Mouse (Mus musculus) heart, embryonic 15.5 days (tissue): ENCODE data around the gene Ddx28. TPM values are rescaled to one million over a fixed set of nuclear protein-coding genes. Genes with fewer than 3 reads are reported as not detected.
A peak's percentile ranks its signal among the peaks of the same experiment; 100 is the strongest.

Experiments used
- ATAC-seq: fragments of 200-750 bp; cut with Nextera tagmentation; replicated peaks from 2 replicates; pipeline ENCODE4 v1.8.0; 2017; ENCODE audit warnings: low read depth, moderate TSS enrichment; ENCODE audit not compliant: insufficient number of reproducible peaks, insufficient read depth, low FRiP score
- H3K27ac ChIP-seq: fragments of 300-500 bp; sonication (generic); 2 replicates; pipeline ENCODE4 v1.5.1; 2015; ENCODE audit warnings: mild to moderate bottlenecking, inconsistent platforms
- H3K27me3 ChIP-seq: fragments of 300-500 bp; sonication (generic); 2 replicates; pipeline ENCODE4 v1.6.1; 2015; ENCODE audit warnings: inconsistent platforms
- H3K36me3 ChIP-seq: fragments of 300-500 bp; sonication (generic); 2 replicates; pipeline ENCODE4 v1.6.1; 2015; ENCODE audit warnings: mild to moderate bottlenecking, inconsistent platforms
- H3K4me1 ChIP-seq: fragments of 300-500 bp; sonication (generic); replicated peaks from 2 replicates; pipeline ENCODE4 v1.6.1; 2015; ENCODE audit warnings: inconsistent platforms
- H3K4me2 ChIP-seq: fragments of 300-500 bp; sonication (generic); 2 replicates; pipeline ENCODE4 v1.6.1; 2015; ENCODE audit warnings: inconsistent platforms, mild to moderate bottlenecking, moderate library complexity
- H3K4me3 ChIP-seq: fragments of 300-500 bp; sonication (generic); 2 replicates; pipeline ENCODE4 v1.5.1; 2015; ENCODE audit warnings: mild to moderate bottlenecking, inconsistent platforms
- H3K9ac ChIP-seq: fragments of 300-500 bp; sonication (generic); 2 replicates; pipeline ENCODE4 v1.6.1; 2015; ENCODE audit warnings: mild to moderate bottlenecking, inconsistent platforms
- H3K9me3 ChIP-seq: fragments of 300-500 bp; sonication (generic); replicated peaks from 2 replicates; pipeline ENCODE4 v1.6.1; 2016; ENCODE audit warnings: inconsistent platforms
- WGBS: fragments of 180-500 bp; shearing (Covaris S2); methylation state at CpG from one replicate; pipeline ENCODE4 v1.1.7; 2015; ENCODE audit warnings: mixed read lengths; 5-methylcytosine and 5-hydroxymethylcytosine counted together
- polyA plus RNA-seq: library from polyadenylated mRNA; unstranded; fragments of >200 nt; fragmentation: Nextera tagmentation; extraction: Ambion mirVana; gene quantifications from 2 replicates; pipeline ENCODE4 v1.2.1, GENCODE M21; 2015

Ddx28 gene
- 10.6 and 11.6 TPM in 2 replicates for polyA plus RNA-seq

DNA sequence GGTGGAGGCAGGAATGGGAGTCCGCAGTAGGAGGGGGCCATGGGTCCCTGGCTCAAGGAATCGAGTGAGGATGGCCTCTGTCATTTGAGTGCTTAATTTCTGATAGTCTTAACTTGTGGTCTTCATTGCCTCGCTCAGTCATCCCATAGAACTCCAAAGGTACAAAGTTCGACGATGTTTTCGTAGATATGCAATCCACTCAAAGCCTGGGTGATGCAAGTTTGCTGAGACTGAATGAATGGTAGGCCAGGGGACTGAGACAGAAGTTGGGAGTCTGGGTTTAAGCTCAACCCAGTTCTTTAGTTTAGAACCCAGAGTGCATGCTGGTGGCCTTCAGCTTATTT lies at the start of gene Ddx28:
Gene Ddx28 (minus strand): TSS at position 240 of the 344 bp plus-strand sequence.
- Histone ChIP-seq H3K4me2 (peak within 1 kb of the TSS; percentile 92), H3K9me3 (no peaks in the 10 kb centered on the region), H3K4me1 (peaks cover 18% of the 10 kb centered on the region), H3K4me3 (peak within 1 kb of the TSS; percentile 72), H3K36me3 (peaks cover 9% of the 10 kb centered on the region; the same call in 1 of the 2 replicates), H3K9ac (peak within 1 kb of the TSS; percentile 78), H3K27me3 (no peaks in the 10 kb centered on the region), H3K27ac (peak within 1 kb of the TSS; percentile 51)
- ATAC-seq = no peak; the same call in 1 of the 2 replicates
- 2% methylated on average over 6 of the region's 6 CpGs for WGBS

DNA sequence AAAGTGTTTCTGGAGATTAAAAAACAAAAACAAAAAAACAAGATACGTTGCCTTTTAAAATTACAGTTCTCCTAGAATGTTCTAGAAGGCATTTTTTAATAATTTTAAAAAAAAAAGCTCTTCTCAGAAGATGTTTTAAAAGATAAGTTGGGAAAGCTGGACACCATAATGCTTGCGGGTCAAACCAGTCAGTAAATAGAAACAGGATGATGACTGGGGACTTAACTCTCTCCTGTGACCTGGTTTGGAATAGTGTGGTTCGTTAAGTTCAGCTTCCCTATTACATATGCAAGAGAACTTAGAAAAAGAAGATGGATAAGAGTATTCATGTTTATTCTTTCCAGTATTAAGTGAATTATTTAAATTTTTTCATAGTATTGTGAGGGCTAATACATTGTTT lies 48.8 kb upstream of the Ddx28 start:
- Histone ChIP-seq H3K4me3 (peak overlapping the region; percentile 95), H3K4me2 (peak overlapping the region; percentile 67), H3K27ac (peak overlapping the region; percentile 97; the same call in 1 of the 2 replicates), H3K27me3 (no peaks in the 10 kb centered on the region), H3K4me1 (peaks cover 26% of the 10 kb centered on the region), H3K9me3 (no peaks in the 10 kb centered on the region), H3K9ac (peak overlapping the region; percentile 94), H3K36me3 (no peaks in the 10 kb centered on the region)
- ATAC-seq = no peak
- WGBS = 3% methylated on average over 3 of the region's 3 CpGs

DNA sequence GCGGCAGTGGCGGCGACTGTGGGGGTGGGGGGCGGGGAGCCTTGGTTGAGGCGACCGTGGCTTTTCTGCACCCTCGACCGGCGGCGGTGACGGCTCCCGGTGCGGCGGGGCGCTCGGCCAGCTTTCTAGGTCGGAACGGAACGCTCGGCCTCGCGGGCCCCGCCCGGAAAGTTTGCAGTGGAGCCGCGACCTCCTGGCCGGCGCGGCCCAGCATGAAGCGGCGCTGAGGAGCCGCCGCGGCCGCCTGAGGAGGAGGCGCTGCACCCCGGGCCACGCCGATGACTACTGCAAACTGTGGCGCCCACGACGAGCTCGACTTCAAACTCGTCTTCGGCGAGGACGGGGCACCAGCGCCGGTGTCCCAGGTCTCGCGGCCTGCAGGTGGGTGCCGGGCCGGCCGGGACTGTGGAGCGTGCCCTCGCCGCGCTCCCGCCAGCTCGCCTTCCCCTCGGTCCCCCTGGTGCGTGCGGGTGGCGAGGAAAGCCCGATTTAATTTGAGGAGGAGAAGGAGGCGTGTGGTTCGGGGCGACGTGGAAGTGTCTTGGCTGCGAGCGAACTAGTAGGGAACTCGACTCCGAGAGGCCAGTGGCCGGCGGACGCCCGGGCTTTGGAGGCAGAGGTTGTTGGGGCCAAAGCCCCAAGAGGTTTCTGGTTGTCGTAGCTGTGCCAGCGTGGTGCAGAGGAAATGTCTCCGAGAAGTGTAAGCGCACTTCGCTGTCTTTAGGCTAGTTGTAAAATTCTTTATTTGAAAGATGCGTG lies 48.1 kb upstream of the Ddx28 start:
- Histone ChIP-seq H3K36me3 (no peaks in the 10 kb centered on the region), H3K9me3 (no peaks in the 10 kb centered on the region), H3K4me2 (peak overlapping the region; percentile 67), H3K4me3 (peak overlapping the region; percentile 95), H3K27ac (peak overlapping the region; percentile 97), H3K27me3 (no peaks in the 10 kb centered on the region), H3K4me1 (peaks cover 26% of the 10 kb centered on the region), H3K9ac (peak overlapping the region; percentile 94)
- under 1% methylated on average over 80 of the region's 83 CpGs for WGBS
- peak; percentile 79 for ATAC-seq

DNA sequence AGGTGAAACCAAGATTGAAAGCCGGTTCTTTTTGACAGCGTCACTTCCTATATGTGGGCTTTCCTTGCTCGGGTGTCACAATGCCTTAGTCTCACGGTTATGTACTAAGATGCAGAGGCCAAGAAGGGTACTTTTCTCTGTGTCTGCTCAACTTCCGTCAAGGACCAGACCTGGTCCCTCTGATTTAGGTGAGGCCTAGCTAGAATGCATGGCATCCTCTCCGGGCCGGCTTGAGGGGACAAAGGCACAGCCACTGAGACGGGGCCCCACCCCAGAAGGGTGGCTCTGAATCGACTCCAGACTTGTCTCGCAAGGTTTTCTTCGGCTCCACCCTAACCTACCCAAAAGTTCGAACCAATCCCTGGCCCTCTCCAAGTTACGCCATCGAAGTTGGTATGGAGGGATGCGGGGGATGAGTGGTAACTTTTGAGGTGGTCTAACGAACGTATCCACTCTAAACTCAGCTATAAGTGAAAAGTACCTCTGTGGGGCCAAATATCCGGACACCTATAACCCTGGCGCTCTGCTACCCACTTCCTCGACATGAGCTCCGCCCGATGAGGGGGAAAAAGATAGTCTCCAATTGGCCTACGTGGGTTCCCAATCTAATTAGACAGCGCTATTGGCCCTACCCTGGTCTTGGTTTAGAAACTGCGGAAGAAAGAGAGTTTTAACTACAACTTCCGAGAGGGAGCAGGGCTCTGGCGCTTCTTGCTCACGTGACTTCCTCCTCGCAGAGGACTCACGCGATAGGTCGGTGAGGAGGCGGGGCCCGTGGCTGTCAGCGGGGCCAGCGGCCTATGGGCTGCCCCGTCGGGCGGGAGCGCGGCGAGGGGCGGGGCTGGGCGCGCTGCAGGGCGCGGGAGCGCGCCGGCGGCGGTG lies 47.3 kb upstream of the Ddx28 start, which contains the start of gene Nfatc3:
Gene Nfatc3 (plus strand): TSS at position 110 of the 882 bp plus-strand sequence.
- Histone ChIP-seq H3K4me2 (peak within 1 kb of the TSS; percentile 89), H3K27ac (peak within 1 kb of the TSS; percentile 97), H3K9me3 (no peaks in the 10 kb centered on the region), H3K9ac (peak within 1 kb of the TSS; percentile 94), H3K4me3 (peak within 1 kb of the TSS; percentile 95), H3K36me3 (no peaks in the 10 kb centered on the region), H3K27me3 (no peaks in the 10 kb centered on the region), H3K4me1 (peaks cover 26% of the 10 kb centered on the region)
- 1% methylated on average over 52 of the region's 52 CpGs for WGBS
- ATAC-seq = peak; percentile 98

DNA sequence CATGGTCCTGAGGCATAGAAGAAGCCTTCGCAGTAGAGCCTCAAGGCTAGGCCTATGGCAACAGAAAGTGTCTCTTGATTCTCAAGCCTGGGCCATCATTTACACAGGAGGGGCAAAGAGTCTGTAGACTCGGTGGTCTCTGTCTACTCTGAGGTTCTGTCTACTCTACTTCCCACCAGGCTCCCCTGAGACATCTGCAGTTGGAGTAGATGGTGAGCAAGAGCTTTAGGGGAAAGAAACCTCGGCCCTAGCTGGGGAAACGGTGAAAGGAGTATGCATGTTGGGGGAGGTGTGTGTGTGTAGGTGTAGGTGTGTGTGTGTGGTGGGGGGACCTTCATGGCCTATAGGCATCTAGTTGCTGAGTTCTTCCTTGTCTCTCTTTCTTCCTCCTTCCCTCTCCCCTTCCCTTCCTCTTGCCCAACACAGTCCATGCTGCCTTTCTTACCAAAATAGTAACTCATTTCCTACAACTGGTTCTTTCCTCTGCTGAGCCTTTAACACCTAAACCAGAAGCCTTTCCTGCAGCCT lies 44.8 kb upstream of the Ddx28 start:
- Histone ChIP-seq H3K36me3 (no peaks in the 10 kb centered on the region), H3K27me3 (no peaks in the 10 kb centered on the region), H3K9ac (no peak overlapping the region), H3K9me3 (no peaks in the 10 kb centered on the region), H3K4me2 (no peak overlapping the region), H3K4me3 (no peak overlapping the region), H3K27ac (no peak overlapping the region), H3K4me1 (peaks cover 15% of the 10 kb centered on the region)
- no peak for ATAC-seq
- 81% methylated on average over 4 of the region's 4 CpGs for WGBS

DNA sequence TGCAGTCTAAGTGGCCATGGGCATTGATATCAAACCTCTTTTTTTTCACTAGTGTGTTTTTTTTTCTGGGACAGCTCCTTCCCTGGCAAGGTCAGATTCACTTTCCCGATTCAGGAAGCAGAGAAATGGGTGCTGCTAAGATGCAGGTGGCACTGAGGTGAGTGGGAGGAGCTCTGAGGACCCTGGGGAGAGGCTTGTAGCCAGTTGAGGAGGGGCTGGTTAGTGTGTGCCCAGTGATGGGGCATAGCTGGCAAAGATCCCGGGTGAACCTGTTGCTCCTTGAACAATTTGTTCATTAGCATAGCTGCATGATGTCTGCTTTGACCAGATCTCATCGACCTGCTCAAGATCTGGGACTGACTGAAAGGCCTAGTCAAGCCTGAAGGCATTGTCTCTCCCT lies 43.4 kb upstream of the Ddx28 start:
- Histone ChIP-seq H3K9me3 (no peaks in the 10 kb centered on the region), H3K9ac (no peak overlapping the region), H3K4me1 (peaks cover 9% of the 10 kb centered on the region; the same call in 1 of the 2 replicates), H3K27me3 (no peaks in the 10 kb centered on the region), H3K36me3 (no peaks in the 10 kb centered on the region), H3K4me3 (no peak overlapping the region), H3K27ac (no peak overlapping the region; the same call in 1 of the 2 replicates), H3K4me2 (no peak overlapping the region)
- 63% methylated on average over 3 of the region's 3 CpGs for WGBS
- ATAC-seq = no peak

DNA sequence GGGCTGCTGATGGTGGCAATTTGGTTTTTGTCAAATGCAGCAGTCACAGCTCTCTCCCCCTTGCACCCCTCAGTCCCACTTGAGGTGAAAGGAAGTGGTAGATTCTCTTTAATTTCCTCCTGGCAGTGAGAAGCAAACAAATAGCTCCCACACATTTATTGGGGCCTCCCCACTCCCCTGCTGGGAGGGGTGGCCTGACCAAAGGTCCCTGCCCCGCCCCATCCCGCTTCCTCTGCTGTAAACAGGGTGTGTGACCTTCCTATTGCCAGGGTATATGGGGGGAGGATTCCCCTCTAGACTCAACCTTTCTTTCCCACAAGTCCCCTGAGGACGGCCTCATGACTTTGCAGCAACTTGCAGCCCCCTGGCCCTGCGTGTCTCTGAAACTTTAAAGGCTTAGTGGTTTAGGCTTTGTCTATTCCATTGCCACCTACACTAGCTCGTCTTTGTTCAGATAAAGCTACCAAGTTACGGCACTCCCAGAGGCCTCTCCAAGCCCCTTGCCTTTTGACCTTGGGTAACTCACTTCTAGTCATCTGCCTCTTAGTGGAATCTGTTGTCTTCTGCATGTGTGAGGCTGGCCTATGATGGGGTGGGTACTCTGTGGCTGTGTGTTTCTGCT lies 42.6 kb upstream of the Ddx28 start:
- Histone ChIP-seq H3K27ac (peak overlapping the region; percentile 35; the same call in 1 of the 2 replicates), H3K9me3 (no peaks in the 10 kb centered on the region), H3K27me3 (no peaks in the 10 kb centered on the region), H3K4me2 (no peak overlapping the region), H3K9ac (no peak overlapping the region), H3K4me1 (peaks cover 9% of the 10 kb centered on the region; the same call in 1 of the 2 replicates), H3K4me3 (no peak overlapping the region), H3K36me3 (no peaks in the 10 kb centered on the region)
- ATAC-seq = no peak
- 48% methylated on average over 6 of the region's 6 CpGs for WGBS

DNA sequence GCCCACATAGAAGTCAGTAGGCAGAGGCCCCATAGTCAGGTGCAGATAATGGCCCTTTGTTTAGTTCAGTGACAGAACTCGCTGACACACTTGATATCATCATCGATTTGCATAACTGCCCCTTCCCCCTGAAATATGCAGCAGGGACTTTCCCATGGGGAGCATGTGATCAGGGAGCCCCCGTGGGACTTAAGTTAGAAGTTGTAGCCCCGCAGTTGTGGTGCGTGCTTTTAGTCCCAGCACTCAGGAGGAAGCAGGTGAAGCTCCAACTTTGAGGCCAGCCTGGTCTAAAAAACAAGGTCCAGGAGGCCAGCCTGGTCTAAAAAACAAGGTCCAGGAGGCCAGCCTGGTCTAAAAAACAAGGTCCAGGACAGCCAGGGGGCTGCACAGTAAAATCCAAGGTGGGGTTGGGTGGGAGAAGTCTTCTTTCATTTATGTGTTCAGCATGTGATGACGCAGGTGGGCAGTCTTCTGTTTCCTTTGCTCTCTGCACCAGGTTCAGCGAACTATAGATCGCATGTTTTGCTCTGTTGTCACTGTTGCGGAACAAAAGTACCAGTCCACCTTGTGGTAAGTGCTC lies 40.9 kb upstream of the Ddx28 start:
- no peak overlapping the region for H3K27ac ChIP-seq
- H3K9me3 ChIP-seq = no peaks in the 10 kb centered on the region
- H3K4me1 ChIP-seq = no peaks in the 10 kb centered on the region
- WGBS = 89% methylated on average over 9 of the region's 9 CpGs
- no peak overlapping the region for H3K4me3 ChIP-seq
- no peaks in the 10 kb centered on the region for H3K36me3 ChIP-seq
- H3K4me2 ChIP-seq = no peak overlapping the region
- ATAC-seq = no peak
- H3K27me3 ChIP-seq = no peaks in the 10 kb centered on the region
- no peak overlapping the region for H3K9ac ChIP-seq

DNA sequence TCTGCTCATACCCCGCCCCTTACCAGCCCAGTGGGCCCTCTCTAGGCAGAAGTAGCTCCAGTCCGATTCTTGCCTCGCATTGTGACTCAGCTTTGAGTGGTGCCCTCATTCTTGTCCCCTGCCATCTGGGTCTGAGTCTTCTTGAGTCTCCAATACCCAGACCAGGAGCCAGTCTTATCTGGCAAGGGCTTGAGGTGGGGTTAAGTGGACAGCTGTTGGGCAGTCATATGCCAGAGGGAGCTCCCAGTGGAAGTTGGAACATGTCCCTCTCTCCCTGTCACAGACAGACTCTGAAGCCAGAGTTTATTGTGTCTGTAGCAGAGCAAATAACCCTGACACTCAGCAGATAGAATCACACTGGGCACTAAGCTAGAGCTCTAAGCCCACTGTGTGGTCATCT lies 39.4 kb upstream of the Ddx28 start:
- H3K4me2 ChIP-seq = no peak overlapping the region
- no peak overlapping the region for H3K27ac ChIP-seq
- WGBS = 78% methylated on average over 3 of the region's 3 CpGs
- H3K9ac ChIP-seq = no peak overlapping the region
- H3K27me3 ChIP-seq = no peaks in the 10 kb centered on the region
- no peak overlapping the region for H3K4me3 ChIP-seq
- H3K36me3 ChIP-seq = no peaks in the 10 kb centered on the region
- no peak for ATAC-seq
- no peaks in the 10 kb centered on the region for H3K9me3 ChIP-seq
- no peaks in the 10 kb centered on the region for H3K4me1 ChIP-seq

DNA sequence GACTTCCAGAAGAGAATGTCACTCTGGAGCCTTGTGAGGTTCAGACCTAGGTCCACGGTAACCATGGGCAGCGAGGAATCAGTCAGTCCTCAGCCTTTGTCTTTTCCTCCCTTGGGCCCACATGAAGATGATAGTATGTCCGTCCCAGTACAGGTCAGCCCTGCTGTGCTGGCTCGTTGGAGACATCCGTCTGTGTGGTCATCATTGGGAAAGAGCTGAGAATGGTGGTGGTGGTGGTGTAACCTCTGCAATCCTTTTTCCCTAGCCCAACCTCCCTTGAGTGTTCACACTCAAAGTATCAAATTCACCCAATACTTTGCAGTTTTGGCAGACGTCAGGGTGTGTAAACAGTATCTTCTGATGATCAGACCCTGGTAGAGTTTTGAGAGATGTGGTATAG lies 38.2 kb upstream of the Ddx28 start:
- no peak overlapping the region for H3K27ac ChIP-seq
- 0 out of 2 replicates have a peak, but pooled peaks cover 2% of the 10 kb centered on the region for H3K36me3 ChIP-seq
- H3K27me3 ChIP-seq = no peaks in the 10 kb centered on the region
- 87% methylated on average over 6 of the region's 6 CpGs for WGBS
- H3K9ac ChIP-seq = no peak overlapping the region
- no peak overlapping the region for H3K4me2 ChIP-seq
- H3K4me1 ChIP-seq = no peaks in the 10 kb centered on the region
- H3K4me3 ChIP-seq = no peak overlapping the region
- no peak for ATAC-seq
- H3K9me3 ChIP-seq = no peaks in the 10 kb centered on the region
